Mouse (Mus musculus): ENCODE data around the gene Thrb. TPM values are rescaled to one million over a fixed set of nuclear protein-coding genes. Genes with fewer than 3 reads are reported as not detected.

Gene Thrb
- polyA plus RNA-seq (2017; shearing (Covaris generic)), result 1 to 10 TPM; 2.0 to 3.4 TPM

GRCm38 (mm10) chr14:17659686-17660328 is at the start of gene Thrb:
Gene Thrb (plus strand): TSS chr14:17660261.

Data from inflammation-experienced regulatory T-cells (primary cell).